Mouse (Mus musculus) heart, postnatal 0 days (tissue): ENCODE measurements around the gene Adm. TPM values are rescaled to one million over a fixed set of nuclear protein-coding genes. Genes with fewer than 3 reads are reported as not detected.
"Not testable (repeated sequence)": the region's sequence is repeated elsewhere in the genome, so short reads cannot be mapped to it uniquely, and the experiment has no call there.

Experiments
- ATAC-seq: fragments of 200-750 bp; cut with Nextera tagmentation; 2 replicates; pipeline ENCODE4 v1.8.0; 2017; ENCODE audit warnings: low read depth, moderate number of reproducible peaks, moderate library complexity; ENCODE audit not compliant: insufficient read depth
- DNase-seq: peaks from one replicate; pipeline ENCODE4 v3.0.0-alpha.2; 2016; ENCODE audit warnings: low spot score
- H3K27ac ChIP-seq: fragments of 300-500 bp; sonication (generic); 2 replicates; pipeline ENCODE4 v1.5.1; 2014; ENCODE audit warnings: low read depth, mild to moderate bottlenecking
- H3K27me3 ChIP-seq: fragments of 300-500 bp; sonication (generic); 2 replicates; pipeline ENCODE4 v1.6.1; 2014; ENCODE audit warnings: low read length, mixed read lengths; ENCODE audit not compliant: control insufficient read depth, insufficient read depth
- H3K36me3 ChIP-seq: fragments of 300-500 bp; sonication (generic); replicated peaks from 2 replicates; pipeline ENCODE4 v1.6.1; 2014; ENCODE audit warnings: low read length, mixed read lengths; ENCODE audit not compliant: control insufficient read depth, insufficient read depth
- H3K4me1 ChIP-seq: fragments of 300-500 bp; sonication (generic); 2 replicates; pipeline ENCODE4 v1.6.1; 2014; ENCODE audit warnings: antibody characterized with exemption; ENCODE audit not compliant: control insufficient read depth, insufficient read depth
- H3K4me2 ChIP-seq: fragments of 300-500 bp; sonication (generic); 2 replicates; pipeline ENCODE4 v1.6.1; 2014; ENCODE audit warnings: low read depth, mild to moderate bottlenecking, low read length, moderate library complexity
- H3K4me3 ChIP-seq: fragments of 300-500 bp; sonication (generic); 2 replicates; pipeline ENCODE4 v1.5.1; 2014; ENCODE audit warnings: low read depth, low read length
- H3K9ac ChIP-seq: fragments of 300-500 bp; sonication (generic); replicated peaks from 2 replicates; pipeline ENCODE4 v1.6.1; 2014; ENCODE audit warnings: low read depth, low read length, mixed read lengths
- H3K9me3 ChIP-seq: fragments of 300-500 bp; sonication (generic); replicated peaks from 2 replicates; pipeline ENCODE4 v1.6.1; 2016; ENCODE audit warnings: low read length; ENCODE audit not compliant: control insufficient read depth
- CTCF ChIP-seq: IDR thresholded peaks from 2 replicates; pipeline ENCODE4 v1.5.1; 2016; ENCODE audit warnings: antibody characterized with exemption, control low read depth, low read depth
- EP300 ChIP-seq: IDR thresholded peaks from 2 replicates; pipeline ENCODE4 v1.6.1; 2016; ENCODE audit warnings: antibody characterized with exemption, low read depth
- WGBS: fragments of 180-500 bp; shearing (Covaris S2); extraction: QIAGEN DNeasy Blood & Tissue Kit; methylation state at CpG from one replicate; pipeline ENCODE4 v1.1.7; 2014; 5-methylcytosine and 5-hydroxymethylcytosine counted together
- polyA plus RNA-seq: library from polyadenylated mRNA; unstranded; fragments of >200 nt; fragmentation: Nextera tagmentation; extraction: Ambion mirVana; gene quantifications from 2 replicates; pipeline ENCODE4 v1.2.1, GENCODE M21; 2015
- total RNA-seq: library from RNA; depleted of rRNA; stranded (reverse); fragments of >200 nt; gene quantifications from 2 replicates; pipeline ENCODE4 v1.2.3, GENCODE M21; 2014; ENCODE audit warnings: low replicate concordance; rRNA removed

The Adm gene
- 9.4 and 18.0 TPM in 2 replicates for total RNA-seq
- 34.5 and 39.7 TPM in 2 replicates for polyA plus RNA-seq

GRCm38 (mm10) chr7:110627486-110628272 is at the start of gene Adm:
TSS of gene Adm (plus strand) at chr7:110627661.
- H3K4me1 ChIP-seq, result peaks cover 44% of the 10 kb centered on the region
- peak within 1 kb of the TSS; percentile 64 for H3K4me3 ChIP-seq
- peak within 1 kb of the TSS; percentile 94 for H3K4me2 ChIP-seq
- no peaks in the 10 kb centered on the region for H3K27me3 ChIP-seq
- peak within 1 kb of the TSS; percentile 62 for H3K9ac ChIP-seq
- H3K9me3 ChIP-seq, result no peaks in the 10 kb centered on the region
- DNase-seq (peak; percentile 73), ATAC-seq (peak; percentile 44)
- no peaks in the 10 kb centered on the region for H3K36me3 ChIP-seq
- TF ChIP-seq CTCF (peak; percentile 10; the same call in 1 of the 2 replicates), EP300 (no peak)
- peak within 1 kb of the TSS; percentile 59 for H3K27ac ChIP-seq
- under 1% methylated on average over 30 of the region's 30 CpGs for WGBS

DNA sequence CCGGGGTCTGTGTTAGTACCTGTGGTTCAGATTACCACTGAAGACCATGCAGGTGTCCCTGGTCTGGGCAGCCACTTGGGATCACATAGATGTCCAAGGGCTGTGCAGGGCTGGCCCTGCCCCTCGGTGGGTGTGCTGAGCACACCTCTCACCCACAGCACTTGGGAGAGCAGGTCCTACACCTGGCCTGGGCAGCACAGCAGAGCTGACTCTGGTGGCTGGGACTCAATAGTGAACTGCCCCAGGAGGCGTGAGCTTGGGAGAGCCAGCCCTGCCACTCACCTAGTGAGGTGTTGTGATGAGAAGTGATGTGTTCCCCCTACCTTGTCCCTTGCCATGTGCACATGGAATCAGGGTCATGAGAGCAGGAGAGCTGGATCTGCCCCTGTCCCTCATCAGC is 43.8 kb upstream of the Adm start:
- ATAC-seq, result no peak
- TF ChIP-seq CTCF, result no peak
- TF ChIP-seq EP300, result no peak
- 91% methylated on average over 3 of the region's 3 CpGs for WGBS

DNA sequence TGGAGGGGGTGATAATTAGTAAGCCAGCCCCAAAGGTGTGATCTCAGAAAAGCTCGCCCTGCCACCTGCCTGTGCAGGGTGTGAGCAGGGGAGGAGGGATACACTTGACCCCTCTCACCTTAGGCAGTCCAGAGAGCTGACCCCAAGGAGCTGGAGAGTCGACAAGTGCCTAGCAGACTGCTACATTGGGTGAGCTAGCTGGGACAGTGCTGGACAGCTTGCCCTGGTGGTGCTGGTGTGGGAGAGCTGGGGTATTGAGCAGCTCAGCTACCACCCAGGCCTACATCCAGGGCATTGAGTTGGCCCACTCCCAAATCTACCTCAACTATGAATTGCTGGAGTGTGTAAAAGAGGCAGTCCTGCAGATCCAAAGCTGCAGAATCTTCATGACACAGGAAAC is 43.3 kb upstream of the Adm start:
- Histone ChIP-seq H3K4me1 (peaks cover 7% of the 10 kb centered on the region; the same call in 1 of the 2 replicates), H3K4me3 (no peak overlapping the region), H3K36me3 (no peaks in the 10 kb centered on the region), H3K27ac (0 out of 2 replicates have a peak overlapping the region, but pooled peaks have one; percentile 25), H3K9ac (no peak overlapping the region), H3K4me2 (no peak overlapping the region), H3K9me3 (no peaks in the 10 kb centered on the region), H3K27me3 (no peaks in the 10 kb centered on the region)
- WGBS, result 63% methylated on average over 2 of the region's 2 CpGs
- TF ChIP-seq EP300, result no peak
- no peak for TF ChIP-seq CTCF
- DNase-seq (no peak), ATAC-seq (no peak)

More for the DNA sequence above, 43.8 kb upstream of the Adm start:
- no peak overlapping the region for H3K4me3 ChIP-seq
- H3K9me3 ChIP-seq, result no peaks in the 10 kb centered on the region
- H3K27me3 ChIP-seq, result no peaks in the 10 kb centered on the region
- no peaks in the 10 kb centered on the region for H3K36me3 ChIP-seq
- DNase-seq, result no peak
- peaks cover 7% of the 10 kb centered on the region; the same call in 1 of the 2 replicates for H3K4me1 ChIP-seq
- H3K27ac ChIP-seq, result no peak overlapping the region
- no peak overlapping the region for H3K4me2 ChIP-seq
- no peak overlapping the region for H3K9ac ChIP-seq

DNA sequence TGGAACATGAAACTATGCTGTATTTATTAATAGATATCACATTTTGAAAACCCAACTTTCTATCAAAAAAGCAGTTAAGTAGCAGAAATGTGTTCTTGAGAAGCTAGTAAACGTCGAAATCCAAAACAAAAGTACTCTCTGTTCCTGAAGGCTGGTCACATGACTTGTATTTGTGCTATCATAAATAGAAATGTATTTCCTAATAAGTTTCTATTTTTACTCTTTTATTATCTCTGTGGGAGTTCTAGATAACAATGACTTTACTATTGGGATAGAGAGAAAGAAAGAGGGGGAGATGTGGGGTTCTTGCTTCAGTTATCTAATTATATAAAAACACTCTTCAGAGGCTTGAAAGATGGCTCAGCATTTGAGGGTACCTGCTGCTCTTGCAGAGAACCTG is 42.2 kb upstream of the Adm start:
- Histone ChIP-seq H3K4me3 (no peak overlapping the region), H3K9ac (no peak overlapping the region), H3K27me3 (no peaks in the 10 kb centered on the region), H3K9me3 (no peaks in the 10 kb centered on the region), H3K27ac (0 out of 2 replicates have a peak overlapping the region, but pooled peaks have one; percentile 20), H3K36me3 (no peaks in the 10 kb centered on the region; the same call in 1 of the 2 replicates), H3K4me2 (no peak overlapping the region), H3K4me1 (peaks cover 7% of the 10 kb centered on the region; the same call in 1 of the 2 replicates)
- TF ChIP-seq CTCF, result no peak
- no peak for TF ChIP-seq EP300
- 21% methylated on average over 2 of the region's 2 CpGs for WGBS
- ATAC-seq, result no peak
- DNase-seq, result peak; percentile 16

DNA sequence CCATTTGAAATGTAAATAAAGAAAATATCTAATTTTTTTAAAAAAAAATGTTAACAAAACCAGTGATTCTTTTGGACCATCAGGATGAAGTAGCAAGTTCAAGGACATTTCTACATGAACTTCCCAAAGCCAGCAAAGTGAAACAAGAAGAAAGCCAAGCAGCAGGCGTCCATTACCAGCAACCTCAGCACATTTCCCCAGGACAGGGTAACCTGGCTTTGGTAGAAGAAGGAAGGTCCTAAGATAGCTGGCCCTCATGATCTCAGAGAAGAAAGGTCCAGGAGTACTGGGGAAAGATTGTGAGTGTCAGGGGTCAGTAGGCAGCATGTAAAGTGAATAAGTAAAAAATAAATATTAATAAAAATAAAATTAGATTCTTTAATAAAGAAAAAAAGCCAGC is 39.7 kb upstream of the Adm start:
- H3K4me2 ChIP-seq, result no peak overlapping the region
- 84% methylated on average over 1 of the region's 1 CpGs for whole genome bisulfite sequencing
- no peak for TF ChIP-seq CTCF
- no peak for TF ChIP-seq EP300
- no peaks in the 10 kb centered on the region for H3K9me3 ChIP-seq
- no peak overlapping the region for H3K9ac ChIP-seq
- no peaks in the 10 kb centered on the region for H3K27me3 ChIP-seq
- no peak overlapping the region for H3K4me3 ChIP-seq
- H3K27ac ChIP-seq, result no peak overlapping the region
- H3K4me1 ChIP-seq, result peaks cover 7% of the 10 kb centered on the region; the same call in 1 of the 2 replicates
- DNase-seq, result no peak
- no peak for ATAC-seq
- H3K36me3 ChIP-seq, result no peaks in the 10 kb centered on the region; the same call in 1 of the 2 replicates

DNA sequence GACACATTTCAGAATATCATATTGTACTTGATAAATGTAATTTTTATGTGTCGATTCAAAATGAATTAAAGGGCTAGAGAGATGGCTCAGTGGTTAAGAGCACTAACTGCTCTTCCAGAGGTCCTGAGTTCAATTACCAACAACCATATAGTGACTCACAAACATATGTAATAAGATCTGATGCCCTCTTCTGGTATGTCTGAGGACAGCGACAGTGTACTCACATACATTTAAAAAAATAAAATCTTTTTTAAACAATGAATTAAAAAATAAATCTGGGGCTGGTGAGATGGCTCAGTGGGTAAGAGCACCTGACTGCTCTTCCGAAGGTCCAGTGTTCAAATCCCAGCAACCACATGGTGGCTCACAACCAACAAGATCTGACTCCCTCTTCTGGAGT is 33.5 kb upstream of the Adm start:
- not testable (repeated sequence) for H3K36me3 ChIP-seq, H3K4me3 ChIP-seq, H3K9me3 ChIP-seq, H3K27ac ChIP-seq, H3K27me3 ChIP-seq, H3K9ac ChIP-seq, H3K4me2 ChIP-seq, H3K4me1 ChIP-seq, ATAC-seq, DNase-seq
- 91% methylated on average over 3 of the region's 3 CpGs for WGBS
